Mouse (Mus musculus): ENCODE measurements at regions not wholly inside any gene's neighbourhood (a gene's known extent, or its start where the extent isn't known, plus 50 kb on each side); places are given as distances from the start of the nearest gene placed in this dataset.

- H3K4me1 ChIP-seq (ENCODE audit: control insufficient read depth, insufficient read depth, insufficient read length, low read length) = no peaks in the 10 kb centered on the region
- H3K4me3 ChIP-seq (ENCODE audit: insufficient read depth, low read depth, low read length) = no peak overlapping the region
- no peak overlapping the region for H3K27ac ChIP-seq (replicated peaks; ENCODE audit: low read depth, low read length)
Measured at GRCm38 (mm10) chr9:33238190-33238589, 602.2 kb downstream of the Ets1 start.

- no peak overlapping the region for H3K4me3 ChIP-seq (ENCODE audit: insufficient read depth, low read depth, low read length)
- H3K4me1 ChIP-seq (ENCODE audit: control insufficient read depth, insufficient read depth, insufficient read length, low read length) = no peaks in the 10 kb centered on the region
- H3K27ac ChIP-seq (replicated peaks; ENCODE audit: low read depth, low read length) = no peak overlapping the region
Measured at GRCm38 (mm10) chr9:33238846-33239245, 602.8 kb downstream of the Ets1 start.

GRCm38 (mm10) chr9:33240506-33240905 is 604.5 kb downstream of the Ets1 start:
- Histone ChIP-seq H3K4me3 (ENCODE audit: insufficient read depth, low read depth, low read length) (no peak overlapping the region), H3K27ac (replicated peaks; ENCODE audit: low read depth, low read length) (no peak overlapping the region), H3K4me1 (ENCODE audit: control insufficient read depth, insufficient read depth, insufficient read length, low read length) (no peaks in the 10 kb centered on the region)

- Histone ChIP-seq H3K4me3 (ENCODE audit: insufficient read depth, low read depth, low read length) (no peak overlapping the region), H3K27ac (replicated peaks; ENCODE audit: low read depth, low read length) (no peak overlapping the region), H3K4me1 (ENCODE audit: control insufficient read depth, insufficient read depth, insufficient read length, low read length) (no peaks in the 10 kb centered on the region)
Measured at GRCm38 (mm10) chr9:33240914-33241635, 605.1 kb downstream of the Ets1 start.

GRCm38 (mm10) chr9:33246932-33247331 is 610.9 kb downstream of the Ets1 start:
- H3K4me3 ChIP-seq (ENCODE audit: insufficient read depth, low read depth, low read length) = no peak overlapping the region
- H3K27ac ChIP-seq (replicated peaks; ENCODE audit: low read depth, low read length) = no peak overlapping the region
- no peaks in the 10 kb centered on the region for H3K4me1 ChIP-seq (ENCODE audit: control insufficient read depth, insufficient read depth, insufficient read length, low read length)

GRCm38 (mm10) chr9:33258241-33258640 is 622.2 kb downstream of the Ets1 start:
- Histone ChIP-seq H3K4me1 (ENCODE audit: control insufficient read depth, insufficient read depth, insufficient read length, low read length) (no peaks in the 10 kb centered on the region), H3K27ac (replicated peaks; ENCODE audit: low read depth, low read length) (no peak overlapping the region), H3K4me3 (ENCODE audit: insufficient read depth, low read depth, low read length) (no peak overlapping the region)

- Histone ChIP-seq H3K27ac (replicated peaks; ENCODE audit: low read depth, low read length) (no peak overlapping the region), H3K4me3 (ENCODE audit: insufficient read depth, low read depth, low read length) (no peak overlapping the region), H3K4me1 (ENCODE audit: control insufficient read depth, insufficient read depth, insufficient read length, low read length) (no peaks in the 10 kb centered on the region)
Measured at GRCm38 (mm10) chr9:33260171-33260570, 624.1 kb downstream of the Ets1 start.

- Histone ChIP-seq H3K4me3 (ENCODE audit: insufficient read depth, low read depth, low read length) (no peak overlapping the region), H3K4me1 (ENCODE audit: control insufficient read depth, insufficient read depth, insufficient read length, low read length) (no peaks in the 10 kb centered on the region)
Measured at GRCm38 (mm10) chr9:33289381-33289780, 653.4 kb downstream of the Ets1 start.

GRCm38 (mm10) chr9:33292116-33292515 is 656.1 kb downstream of the Ets1 start:
- Histone ChIP-seq H3K27ac (replicated peaks; ENCODE audit: low read depth, low read length) (no peak overlapping the region), H3K4me3 (ENCODE audit: insufficient read depth, low read depth, low read length) (no peak overlapping the region), H3K4me1 (ENCODE audit: control insufficient read depth, insufficient read depth, insufficient read length, low read length) (no peaks in the 10 kb centered on the region)

More at GRCm38 (mm10) chr9:33289381-33289780, 653.4 kb downstream of the Ets1 start:
- no peak overlapping the region for H3K27ac ChIP-seq (replicated peaks; ENCODE audit: low read depth, low read length)

- Histone ChIP-seq H3K4me3 (ENCODE audit: insufficient read depth, low read depth, low read length) (no peak overlapping the region), H3K27ac (replicated peaks; ENCODE audit: low read depth, low read length) (no peak overlapping the region), H3K4me1 (ENCODE audit: control insufficient read depth, insufficient read depth, insufficient read length, low read length) (no peaks in the 10 kb centered on the region)
Measured at GRCm38 (mm10) chr9:33295925-33296324, 659.9 kb downstream of the Ets1 start.

- Histone ChIP-seq H3K27ac (replicated peaks; ENCODE audit: low read depth, low read length) (no peak overlapping the region), H3K4me3 (ENCODE audit: insufficient read depth, low read depth, low read length) (no peak overlapping the region), H3K4me1 (ENCODE audit: control insufficient read depth, insufficient read depth, insufficient read length, low read length) (no peaks in the 10 kb centered on the region)
Measured at GRCm38 (mm10) chr9:33319525-33320025, 683.6 kb downstream of the Ets1 start.

- Histone ChIP-seq H3K4me3 (ENCODE audit: insufficient read depth, low read depth, low read length) (no peak overlapping the region), H3K4me1 (ENCODE audit: control insufficient read depth, insufficient read depth, insufficient read length, low read length) (no peaks in the 10 kb centered on the region), H3K27ac (replicated peaks; ENCODE audit: low read depth, low read length) (no peak overlapping the region)
Measured at GRCm38 (mm10) chr9:33327722-33328121, 691.7 kb downstream of the Ets1 start.

GRCm38 (mm10) chr9:33350258-33350657 is 714.2 kb downstream of the Ets1 start:
- Histone ChIP-seq H3K4me1 (ENCODE audit: control insufficient read depth, insufficient read depth, insufficient read length, low read length) (no peaks in the 10 kb centered on the region), H3K27ac (replicated peaks; ENCODE audit: low read depth, low read length) (no peak overlapping the region)

GRCm38 (mm10) chr9:33356621-33357020 is 720.6 kb downstream of the Ets1 start:
- no peaks in the 10 kb centered on the region for H3K4me1 ChIP-seq (ENCODE audit: control insufficient read depth, insufficient read depth, insufficient read length, low read length)
- H3K27ac ChIP-seq (replicated peaks; ENCODE audit: low read depth, low read length) = no peak overlapping the region
- H3K4me3 ChIP-seq (ENCODE audit: insufficient read depth, low read depth, low read length) = no peak overlapping the region

More at GRCm38 (mm10) chr9:33350258-33350657, 714.2 kb downstream of the Ets1 start:
- no peak overlapping the region for H3K4me3 ChIP-seq (ENCODE audit: insufficient read depth, low read depth, low read length)

- Histone ChIP-seq H3K27ac (replicated peaks; ENCODE audit: low read depth, low read length) (no peak overlapping the region), H3K4me3 (ENCODE audit: insufficient read depth, low read depth, low read length) (no peak overlapping the region), H3K4me1 (ENCODE audit: control insufficient read depth, insufficient read depth, insufficient read length, low read length) (no peaks in the 10 kb centered on the region)
Measured at GRCm38 (mm10) chr9:33360966-33361365, 724.9 kb downstream of the Ets1 start.

GRCm38 (mm10) chr9:33389170-33389569 is 753.1 kb downstream of the Ets1 start:
- H3K27ac ChIP-seq (replicated peaks; ENCODE audit: low read depth, low read length) = no peak overlapping the region
- H3K4me3 ChIP-seq (ENCODE audit: insufficient read depth, low read depth, low read length) = no peak overlapping the region
- H3K4me1 ChIP-seq (ENCODE audit: control insufficient read depth, insufficient read depth, insufficient read length, low read length) = no peaks in the 10 kb centered on the region

Data from brown adipose tissue, adult 24 weeks (tissue).